Mouse (Mus musculus) neutrophil, adult 83 days (primary cell): Measurements from ENCODE around the gene Tcf3. TPM values are rescaled to one million over a fixed set of nuclear protein-coding genes. Genes with fewer than 3 reads are reported as not detected.

Source experiments
- total RNA-seq, 2 experiments: library from RNA; stranded (reverse); gene quantifications; one replicate each; pipeline ENCODE4 v1.2.4; 2023

The Tcf3 gene
- 10 to 100 TPM; 50.5 to 63.1 TPM for total RNA-seq

DNA sequence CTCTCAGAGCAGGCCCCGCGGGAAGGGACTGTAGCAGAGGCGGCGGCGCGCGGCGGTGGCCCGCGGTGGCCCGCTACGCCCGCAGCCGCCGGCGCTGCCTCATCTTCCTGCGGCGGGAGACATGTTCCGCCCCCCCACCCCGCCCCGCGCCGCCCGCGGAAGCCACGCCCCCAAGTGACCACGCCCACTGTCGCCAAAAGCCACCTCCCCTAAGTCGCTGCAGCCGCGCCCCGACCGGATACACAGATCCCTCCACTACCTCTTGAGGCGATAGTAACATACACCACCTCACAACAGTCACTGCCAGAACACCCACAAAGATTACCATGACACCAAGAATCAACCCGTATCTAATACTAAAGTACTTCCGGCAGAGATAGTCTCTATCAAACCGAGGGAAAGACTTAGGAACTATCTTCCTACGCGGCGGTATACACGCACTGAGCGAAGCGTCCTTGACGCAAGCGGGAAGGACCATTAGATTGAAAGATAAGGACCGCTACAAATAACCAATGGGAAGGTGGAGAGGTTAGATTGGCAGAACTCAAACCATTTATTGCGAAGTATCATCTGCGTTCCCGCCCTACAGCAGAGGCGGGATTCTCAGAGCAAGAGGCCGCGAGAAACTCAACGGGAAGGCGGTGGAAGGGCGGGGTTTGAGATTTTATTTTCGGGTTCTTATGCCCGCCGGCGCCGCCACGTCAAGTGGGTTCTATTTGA is at the start of gene Tcf3:
Tcf3 (minus strand) TSS at position 135 of the 720 bp plus-strand sequence.

DNA sequence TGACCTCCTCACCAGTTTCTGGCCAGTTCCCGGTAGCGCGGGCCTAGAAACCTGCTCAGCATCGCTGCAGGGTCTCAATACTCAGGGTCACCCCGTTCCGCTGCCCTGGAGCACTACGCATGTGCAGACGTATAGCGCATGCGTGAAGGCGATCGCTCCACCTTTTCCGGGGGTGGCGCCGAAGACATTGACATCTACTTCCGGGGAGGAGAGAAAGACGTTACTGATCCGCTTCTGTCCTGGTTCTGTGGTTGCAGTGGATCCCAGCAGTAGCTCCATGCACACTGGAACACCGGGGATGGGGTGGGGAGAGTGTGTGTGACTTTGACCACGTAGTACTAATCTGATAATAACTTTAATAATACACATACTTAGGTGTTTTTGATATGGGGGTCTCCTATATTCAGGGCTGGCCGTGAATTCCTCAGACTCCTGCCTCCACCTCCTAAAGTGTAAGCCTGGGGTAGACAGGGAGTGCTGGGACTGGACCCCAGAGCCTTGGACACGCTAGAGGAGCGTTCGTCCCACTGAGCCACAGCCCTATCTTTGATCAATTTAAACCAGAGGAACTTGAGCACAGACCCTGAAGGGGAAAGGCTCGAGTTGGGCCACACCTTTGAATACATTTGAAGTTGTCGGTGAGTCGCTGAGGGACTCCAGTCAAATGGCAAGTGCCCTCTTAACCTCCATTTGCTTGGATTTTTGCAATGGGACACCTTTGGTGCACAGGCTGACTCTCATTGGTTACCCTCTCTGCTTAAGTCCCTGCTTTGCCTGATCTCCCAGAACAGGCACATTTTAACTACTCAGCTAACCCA is 26.6 kb downstream of the Tcf3 start, which contains the start of gene Uqcr11:
Uqcr11 (minus strand) TSS at position 147 of the 818 bp plus-strand sequence.

GRCm38 (mm10) chr10:80399191-80399972 is 34.1 kb downstream of the Tcf3 start, which contains the start of gene Mbd3:
Mbd3 (minus strand) TSS chr10:80399550.

DNA sequence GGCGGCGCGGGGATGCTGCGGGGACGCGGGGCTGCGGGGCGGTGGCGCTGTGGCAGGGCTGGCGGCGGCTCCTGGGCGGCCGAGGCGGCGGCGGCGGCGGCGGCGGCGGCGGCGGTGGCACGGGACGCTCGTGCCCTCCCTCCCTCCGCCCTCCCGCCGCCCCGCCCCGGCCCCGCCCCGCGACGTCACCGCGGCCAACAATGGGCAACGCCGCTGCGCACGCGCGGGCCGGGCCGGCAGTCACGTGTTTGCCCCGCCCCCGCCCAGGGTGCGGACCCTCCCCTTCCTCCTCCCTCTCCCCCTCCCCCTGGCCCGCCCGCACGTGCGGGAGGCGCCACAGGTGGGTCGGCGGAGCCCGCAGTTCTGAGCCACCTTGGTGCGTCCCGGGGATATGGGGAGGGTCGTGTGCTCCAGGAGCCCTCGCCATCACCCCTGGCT is 45.9 kb downstream of the Tcf3 start, which contains the start of gene Mex3d:
Mex3d (minus strand) TSS at position 138 of the 438 bp plus-strand sequence.

Other genes with a start within 250 kb of the Tcf3 start
- 10 to 100 TPM; 32.2 to 32.6 TPM for gene Mum1, start 207.2 kb downstream of the Tcf3 start, total RNA-seq
- 10 to 100 TPM; 62.6 to 65.8 TPM for gene Ndufs7, start 184.5 kb downstream of the Tcf3 start, total RNA-seq
- gene Gamt, start 172.6 kb downstream of the Tcf3 start, total RNA-seq: 1 to 10 TPM; 4.8 to 8.8 TPM
- 100 to 1,000 TPM in 1 of 2 experiments, 10 to 100 TPM in 1; 96.6 to 113 TPM for gene Dazap1, start 172.2 kb downstream of the Tcf3 start, total RNA-seq
- 100 to 1,000 TPM; 865 to 877 TPM for gene Rps15, start 141.2 kb downstream of the Tcf3 start, total RNA-seq
- gene Apc2, start 137.7 kb downstream of the Tcf3 start, total RNA-seq: not detected
- 10 to 100 TPM; 21.5 to 26.4 TPM for gene 2310011J03Rik, start 113.1 kb downstream of the Tcf3 start, total RNA-seq
- under 1 TPM in 1 of 2 experiments, not detected in 1; 0.66 TPM for gene Pcsk4, start 104.1 kb downstream of the Tcf3 start, total RNA-seq
- gene Reep6, start 103.7 kb downstream of the Tcf3 start, total RNA-seq: 1 to 10 TPM; 3.3 to 3.6 TPM
- under 1 TPM; 0.53 to 0.55 TPM for gene Adamtsl5, start 85.2 kb downstream of the Tcf3 start, total RNA-seq
- gene Plk5, start 77.2 kb downstream of the Tcf3 start, total RNA-seq: not detected
- 1 to 10 TPM; 3.3 to 4.2 TPM for gene Mex3d, start 46.0 kb downstream of the Tcf3 start, total RNA-seq
- gene Mbd3, start 34.1 kb downstream of the Tcf3 start, total RNA-seq: 10 to 100 TPM; 41.9 to 49.5 TPM
- gene Uqcr11, start 26.8 kb downstream of the Tcf3 start, total RNA-seq: 100 to 1,000 TPM; 101 to 112 TPM
- not detected for gene Onecut3, start 61.2 kb upstream of the Tcf3 start, total RNA-seq
- gene Atp8b3, start 105.5 kb upstream of the Tcf3 start, total RNA-seq: under 1 TPM; 0.11 TPM
- 10 to 100 TPM; 55.9 to 56.9 TPM for gene Rexo1, start 127.9 kb upstream of the Tcf3 start, total RNA-seq
- 10 to 100 TPM in 1 of 2 experiments, 1 to 10 TPM in 1; 8.4 to 10.7 TPM for gene Klf16, start 143.7 kb upstream of the Tcf3 start, total RNA-seq
- gene Abhd17a, start 156.7 kb upstream of the Tcf3 start, total RNA-seq: 10 to 100 TPM; 40.9 to 44.3 TPM
- 10 to 100 TPM; 11.1 to 12.5 TPM for gene Scamp4, start 169.2 kb upstream of the Tcf3 start, total RNA-seq
- 1 to 10 TPM; 1.3 to 2.9 TPM for gene Adat3, start 169.2 kb upstream of the Tcf3 start, total RNA-seq
- under 1 TPM; 0.29 to 0.70 TPM for gene Gm49322, start 172.4 kb upstream of the Tcf3 start, total RNA-seq
- 100 to 1,000 TPM in 1 of 2 experiments, 10 to 100 TPM in 1; 96.3 to 120 TPM for gene Csnk1g2, start 189.2 kb upstream of the Tcf3 start, total RNA-seq
- gene Btbd2, start 223.4 kb upstream of the Tcf3 start, total RNA-seq: 10 to 100 TPM; 19.2 to 23.8 TPM
- gene Mknk2, start 244.5 kb upstream of the Tcf3 start, total RNA-seq: 100 to 1,000 TPM; 187 to 191 TPM